Mouse (Mus musculus): ENCODE measurements around the gene Cacna1d.

DNA sequence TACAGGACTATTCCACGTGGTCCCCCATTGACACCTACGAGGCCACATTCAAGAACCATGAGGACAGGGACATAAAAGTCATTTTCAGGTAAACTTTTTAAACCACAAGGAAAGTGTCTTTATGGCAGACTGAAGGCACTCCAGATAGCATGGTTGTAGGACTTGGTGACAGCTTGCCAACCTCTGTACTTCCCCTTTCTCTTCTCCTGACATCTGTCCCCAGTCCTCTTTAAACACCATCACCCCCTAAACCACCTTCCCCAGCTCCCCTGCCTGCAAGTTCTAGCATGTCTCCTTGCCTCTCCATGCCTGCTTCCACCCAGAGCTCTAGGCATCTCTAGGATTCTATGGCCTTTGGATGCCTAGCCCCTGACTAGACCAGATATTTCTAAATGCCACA, 426.4 kb downstream of the Cacna1d start:
- no peak for TF ChIP-seq CTCF (IDR thresholded peaks at IDR 0.05; ENCODE audit: control insufficient read depth, insufficient read depth, insufficient read length)
- no peak for TF ChIP-seq MYOD1 (IDR thresholded peaks at IDR 0.05; ENCODE audit: control insufficient read depth, insufficient read length, low read depth)
